Mouse (Mus musculus) liver, embryonic 15.5 days (tissue): ENCODE measurements around the gene Mreg. TPM values are rescaled to one million over a fixed set of nuclear protein-coding genes. Genes with fewer than 3 reads are reported as not detected.

ENCODE experiments used
- ATAC-seq: fragments of 200-750 bp; cut with Nextera tagmentation; 2 replicates; pipeline ENCODE4 v1.8.0; 2017; ENCODE audit warnings: moderate number of reproducible peaks, mild to moderate bottlenecking, moderate library complexity; ENCODE audit not compliant: insufficient read depth
- H3K27ac ChIP-seq: fragments of 300-500 bp; sonication (generic); replicated peaks from 2 replicates; pipeline ENCODE4 v1.5.1; 2015; ENCODE audit warnings: mild to moderate bottlenecking, inconsistent platforms
- H3K27me3 ChIP-seq: fragments of 300-500 bp; sonication (generic); 2 replicates; pipeline ENCODE4 v1.6.1; 2015; ENCODE audit warnings: mild to moderate bottlenecking, inconsistent platforms
- H3K36me3 ChIP-seq: fragments of 300-500 bp; sonication (generic); replicated peaks from 2 replicates; pipeline ENCODE4 v1.6.1; 2015; ENCODE audit warnings: moderate library complexity, mild to moderate bottlenecking, inconsistent platforms
- H3K4me1 ChIP-seq: fragments of 300-500 bp; sonication (generic); replicated peaks from 2 replicates; pipeline ENCODE4 v1.6.1; 2015; ENCODE audit warnings: inconsistent platforms
- H3K4me2 ChIP-seq: fragments of 300-500 bp; sonication (generic); 2 replicates; pipeline ENCODE4 v1.6.1; 2015; ENCODE audit warnings: moderate library complexity, mild to moderate bottlenecking, inconsistent platforms
- H3K4me3 ChIP-seq: fragments of 300-500 bp; sonication (generic); replicated peaks from 2 replicates; pipeline ENCODE4 v1.5.1; 2015; ENCODE audit warnings: mild to moderate bottlenecking, inconsistent platforms
- H3K9ac ChIP-seq: fragments of 300-500 bp; sonication (generic); 2 replicates; pipeline ENCODE4 v1.6.1; 2015; ENCODE audit warnings: moderate library complexity, mild to moderate bottlenecking, inconsistent platforms
- H3K9me3 ChIP-seq: fragments of 300-500 bp; sonication (generic); replicated peaks from 2 replicates; pipeline ENCODE4 v1.6.1; 2016; ENCODE audit warnings: inconsistent platforms
- WGBS: fragments of 180-500 bp; shearing (Covaris S2); methylation state at CpG from one replicate; pipeline ENCODE4 v1.1.7; 2015; ENCODE audit warnings: mixed read lengths; ENCODE audit not compliant: insufficient replicate concordance; 5-methylcytosine and 5-hydroxymethylcytosine counted together
- polyA plus RNA-seq: library from polyadenylated mRNA; unstranded; fragments of >200 nt; fragmentation: Nextera tagmentation; extraction: Ambion mirVana; gene quantifications from 2 replicates; pipeline ENCODE4 v1.2.1, GENCODE M21; 2015

Gene Mreg
- polyA plus RNA-seq, 1 experiment from 2014 or later = 7.6 TPM

GRCm38 (mm10) chr1:72188142-72188738 is 23.9 kb downstream of the Mreg start:
- no peaks in the 10 kb centered on the region for H3K4me1 ChIP-seq
- no peak overlapping the region for H3K27ac ChIP-seq
- H3K9me3 ChIP-seq = no peaks in the 10 kb centered on the region
- H3K9ac ChIP-seq = no peak overlapping the region
- no peak overlapping the region for H3K4me3 ChIP-seq
- ATAC-seq = no peak
- H3K27me3 ChIP-seq = no peaks in the 10 kb centered on the region
- H3K36me3 ChIP-seq = 0 out of 2 replicates have a peak, but pooled peaks cover 3% of the 10 kb centered on the region
- H3K4me2 ChIP-seq = no peak overlapping the region
- WGBS = 70% methylated on average over 16 of the region's 16 CpGs

- Histone ChIP-seq H3K4me3 (no peak overlapping the region), H3K27ac (no peak overlapping the region), H3K4me2 (no peak overlapping the region), H3K36me3 (0 out of 2 replicates have a peak, but pooled peaks cover 3% of the 10 kb centered on the region), H3K9ac (no peak overlapping the region), H3K9me3 (no peaks in the 10 kb centered on the region), H3K27me3 (no peaks in the 10 kb centered on the region), H3K4me1 (0 out of 2 replicates have a peak, but pooled peaks cover 2% of the 10 kb centered on the region)
- WGBS = 44% methylated on average over 10 of the region's 10 CpGs
- ATAC-seq = no peak
Measured at GRCm38 (mm10) chr1:72187486-72187885, 24.6 kb downstream of the Mreg start.

GRCm38 (mm10) chr1:72186151-72186550 is 26.0 kb downstream of the Mreg start:
- Histone ChIP-seq H3K27ac (no peak overlapping the region), H3K36me3 (no peaks in the 10 kb centered on the region), H3K9me3 (no peaks in the 10 kb centered on the region), H3K4me3 (no peak overlapping the region), H3K4me2 (no peak overlapping the region), H3K4me1 (0 out of 2 replicates have a peak, but pooled peaks cover 2% of the 10 kb centered on the region), H3K9ac (no peak overlapping the region), H3K27me3 (no peaks in the 10 kb centered on the region)
- 51% methylated on average over 5 of the region's 5 CpGs for WGBS
- ATAC-seq = no peak

GRCm38 (mm10) chr1:72183554-72183953 is 28.6 kb downstream of the Mreg start:
- Histone ChIP-seq H3K27me3 (no peaks in the 10 kb centered on the region), H3K4me2 (no peak overlapping the region), H3K9me3 (no peaks in the 10 kb centered on the region), H3K4me1 (0 out of 2 replicates have a peak, but pooled peaks cover 2% of the 10 kb centered on the region), H3K4me3 (no peak overlapping the region), H3K36me3 (no peaks in the 10 kb centered on the region), H3K9ac (no peak overlapping the region), H3K27ac (no peak overlapping the region)
- 51% methylated on average over 6 of the region's 6 CpGs for WGBS
- no peak for ATAC-seq

- peak; percentile 65 for ATAC-seq
- peak overlapping the region; percentile 23; the same call in 1 of the 2 replicates for H3K4me2 ChIP-seq
- H3K9ac ChIP-seq = no peak overlapping the region
- no peaks in the 10 kb centered on the region for H3K27me3 ChIP-seq
- H3K36me3 ChIP-seq = no peaks in the 10 kb centered on the region
- 0 out of 2 replicates have a peak, but pooled peaks cover 2% of the 10 kb centered on the region for H3K4me1 ChIP-seq
- no peak overlapping the region for H3K4me3 ChIP-seq
- 0 out of 2 replicates have a peak overlapping the region, but pooled peaks have one; percentile 6 for H3K27ac ChIP-seq
- WGBS = 21% methylated on average over 13 of the region's 13 CpGs
- H3K9me3 ChIP-seq = no peaks in the 10 kb centered on the region
Measured at GRCm38 (mm10) chr1:72182930-72183499, 29.1 kb downstream of the Mreg start.

GRCm38 (mm10) chr1:72179947-72180346 is 32.2 kb downstream of the Mreg start:
- H3K27ac ChIP-seq = no peak overlapping the region
- no peaks in the 10 kb centered on the region for H3K27me3 ChIP-seq
- no peak for ATAC-seq
- no peak overlapping the region for H3K4me2 ChIP-seq
- H3K4me1 ChIP-seq = 0 out of 2 replicates have a peak, but pooled peaks cover 5% of the 10 kb centered on the region
- H3K4me3 ChIP-seq = no peak overlapping the region
- 74% methylated on average over 7 of the region's 7 CpGs for WGBS
- no peaks in the 10 kb centered on the region for H3K36me3 ChIP-seq
- no peak overlapping the region for H3K9ac ChIP-seq
- H3K9me3 ChIP-seq = no peaks in the 10 kb centered on the region

GRCm38 (mm10) chr1:72176239-72176638 is 35.9 kb downstream of the Mreg start:
- no peak overlapping the region for H3K4me3 ChIP-seq
- no peak overlapping the region for H3K27ac ChIP-seq
- no peak for ATAC-seq
- H3K9ac ChIP-seq = no peak overlapping the region
- H3K4me1 ChIP-seq = peaks cover 9% of the 10 kb centered on the region; the same call in 1 of the 2 replicates
- H3K27me3 ChIP-seq = no peaks in the 10 kb centered on the region
- no peaks in the 10 kb centered on the region for H3K36me3 ChIP-seq
- H3K9me3 ChIP-seq = no peaks in the 10 kb centered on the region
- 18% methylated on average over 6 of the region's 6 CpGs for WGBS
- H3K4me2 ChIP-seq = no peak overlapping the region

- no peaks in the 10 kb centered on the region for H3K9me3 ChIP-seq
- no peaks in the 10 kb centered on the region for H3K36me3 ChIP-seq
- ATAC-seq = no peak
- peaks cover 9% of the 10 kb centered on the region; the same call in 1 of the 2 replicates for H3K4me1 ChIP-seq
- 0 out of 2 replicates have a peak overlapping the region, but pooled peaks have one; percentile 22 for H3K27ac ChIP-seq
- H3K4me2 ChIP-seq = no peak overlapping the region
- 54% methylated on average over 7 of the region's 7 CpGs for WGBS
- no peak overlapping the region for H3K9ac ChIP-seq
- H3K27me3 ChIP-seq = no peaks in the 10 kb centered on the region
- H3K4me3 ChIP-seq = no peak overlapping the region
Measured at GRCm38 (mm10) chr1:72174183-72174582, 37.9 kb downstream of the Mreg start.

- H3K9ac ChIP-seq = no peak overlapping the region
- H3K4me2 ChIP-seq = peak overlapping the region; percentile 27; the same call in 1 of the 2 replicates
- H3K4me1 ChIP-seq = peaks cover 9% of the 10 kb centered on the region; the same call in 1 of the 2 replicates
- no peak overlapping the region for H3K4me3 ChIP-seq
- 46% methylated on average over 8 of the region's 8 CpGs for WGBS
- ATAC-seq = peak; percentile 75
- no peaks in the 10 kb centered on the region for H3K27me3 ChIP-seq
- H3K36me3 ChIP-seq = no peaks in the 10 kb centered on the region
- H3K27ac ChIP-seq = peak overlapping the region; percentile 51
- no peaks in the 10 kb centered on the region for H3K9me3 ChIP-seq
Measured at GRCm38 (mm10) chr1:72173402-72174051, 38.6 kb downstream of the Mreg start.

GRCm38 (mm10) chr1:72172788-72173187 is 39.3 kb downstream of the Mreg start:
- Histone ChIP-seq H3K27me3 (no peaks in the 10 kb centered on the region), H3K36me3 (no peaks in the 10 kb centered on the region), H3K4me2 (no peak overlapping the region), H3K4me1 (peaks cover 9% of the 10 kb centered on the region; the same call in 1 of the 2 replicates), H3K9me3 (no peaks in the 10 kb centered on the region), H3K27ac (0 out of 2 replicates have a peak overlapping the region, but pooled peaks have one; percentile 24), H3K9ac (no peak overlapping the region), H3K4me3 (no peak overlapping the region)
- 55% methylated on average over 8 of the region's 8 CpGs for WGBS
- ATAC-seq = no peak
